Mouse (Mus musculus) hindbrain, embryonic 12.5 days (tissue): ENCODE measurements around the gene Coil. TPM values are rescaled to one million over a fixed set of nuclear protein-coding genes. Genes with fewer than 3 reads are reported as not detected.

Experiments
- ATAC-seq: fragments of 200-750 bp; cut with Nextera tagmentation; 2 replicates; pipeline ENCODE4 v1.8.0; 2017; ENCODE audit warnings: moderate TSS enrichment; ENCODE audit not compliant: low FRiP score
- H3K27ac ChIP-seq: fragments of 300-500 bp; sonication (generic); 2 replicates; pipeline ENCODE4 v1.5.1; 2016; ENCODE audit warnings: mild to moderate bottlenecking
- H3K27me3 ChIP-seq: fragments of 300-500 bp; sonication (generic); 2 replicates; pipeline ENCODE4 v1.6.1; 2016; ENCODE audit warnings: mild to moderate bottlenecking
- H3K36me3 ChIP-seq: fragments of 300-500 bp; sonication (generic); 2 replicates; pipeline ENCODE4 v1.6.1; 2016; ENCODE audit warnings: mild to moderate bottlenecking
- H3K4me1 ChIP-seq: fragments of 300-500 bp; sonication (generic); 2 replicates; pipeline ENCODE4 v1.6.1; 2016
- H3K4me2 ChIP-seq: fragments of 300-500 bp; sonication (generic); replicated peaks from 2 replicates; pipeline ENCODE4 v1.6.1; 2016; ENCODE audit warnings: mild to moderate bottlenecking
- H3K4me3 ChIP-seq: fragments of 300-500 bp; sonication (generic); 2 replicates; pipeline ENCODE4 v1.5.1; 2016; ENCODE audit warnings: mild to moderate bottlenecking
- H3K9ac ChIP-seq: fragments of 300-500 bp; sonication (generic); 2 replicates; pipeline ENCODE4 v1.6.1; 2016; ENCODE audit warnings: mild to moderate bottlenecking, moderate library complexity
- H3K9me3 ChIP-seq: fragments of 300-500 bp; sonication (generic); replicated peaks from 2 replicates; pipeline ENCODE4 v1.6.1; 2016; ENCODE audit warnings: mild to moderate bottlenecking
- WGBS: fragments of 180-500 bp; shearing (Covaris S2); methylation state at CpG from one replicate; pipeline ENCODE4 v1.1.7; 2016; 5-methylcytosine and 5-hydroxymethylcytosine counted together
- polyA plus RNA-seq: library from polyadenylated mRNA; unstranded; fragments of >200 nt; fragmentation: Nextera tagmentation; extraction: Ambion mirVana; gene quantifications from 2 replicates; pipeline ENCODE4 v1.2.1, GENCODE M21; 2016

The Coil gene
- polyA plus RNA-seq: 31.7 and 32.0 TPM in 2 replicates

DNA sequence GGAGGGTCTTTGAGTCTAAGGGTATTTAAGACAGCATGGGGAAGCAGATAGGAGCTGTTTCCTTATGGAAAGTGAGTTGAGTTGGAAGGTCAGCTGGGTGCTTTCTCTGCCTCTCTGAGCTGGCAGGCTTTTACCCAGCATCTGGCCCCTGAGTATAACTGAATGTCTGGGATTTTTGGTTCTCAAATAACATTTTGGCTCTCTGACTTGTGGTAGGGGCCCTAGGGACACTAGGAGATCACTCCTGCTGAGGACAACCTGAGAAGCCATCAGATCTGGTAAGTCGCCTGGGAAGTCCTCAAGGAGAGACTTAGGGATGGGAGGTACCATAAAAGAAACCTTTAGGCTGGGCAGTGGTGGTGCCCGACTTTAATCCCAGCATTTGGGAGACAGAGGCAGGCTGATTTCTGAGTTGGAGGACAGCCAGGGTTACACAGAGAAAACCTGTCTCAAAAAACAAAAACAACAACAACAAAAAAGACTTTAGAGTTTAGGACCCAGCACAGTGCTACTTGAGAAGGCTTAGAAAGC, at the start of gene Coil:
TSS of gene Coil (plus strand) at position 51 of the 531 bp plus-strand sequence.
- Histone ChIP-seq H3K9ac (no peak within 1 kb of the TSS), H3K27me3 (peaks cover 3% of the 10 kb centered on the region; the same call in 1 of the 2 replicates), H3K27ac (no peak within 1 kb of the TSS), H3K36me3 (no peaks in the 10 kb centered on the region), H3K4me3 (no peak within 1 kb of the TSS), H3K4me1 (peaks cover 8% of the 10 kb centered on the region), H3K9me3 (no peaks in the 10 kb centered on the region), H3K4me2 (no peak within 1 kb of the TSS)
- WGBS: 33% methylated on average over 2 of the region's 2 CpGs
- ATAC-seq: no peak

DNA sequence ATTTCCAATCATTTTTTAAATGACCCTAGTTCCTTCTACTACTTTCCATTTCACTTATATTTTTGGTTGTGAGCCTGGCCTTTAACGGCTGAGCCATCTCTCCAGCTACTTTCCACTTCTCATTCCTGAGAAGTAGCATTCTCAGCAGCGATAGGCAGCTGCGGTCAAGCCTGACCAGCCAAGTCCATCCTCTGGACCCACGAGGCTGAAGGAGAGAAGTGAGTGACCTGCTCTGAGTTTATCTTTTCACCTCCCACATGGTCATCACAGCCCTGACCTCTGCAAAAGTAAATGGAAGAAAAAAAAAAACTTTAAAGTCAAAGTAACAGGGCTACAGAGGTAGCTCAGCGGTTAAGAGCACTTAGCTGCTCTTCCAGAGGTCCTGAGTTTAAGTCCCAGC, 43.5 kb upstream of the Coil start:
- peaks cover 42% of the 10 kb centered on the region for H3K36me3 ChIP-seq

DNA sequence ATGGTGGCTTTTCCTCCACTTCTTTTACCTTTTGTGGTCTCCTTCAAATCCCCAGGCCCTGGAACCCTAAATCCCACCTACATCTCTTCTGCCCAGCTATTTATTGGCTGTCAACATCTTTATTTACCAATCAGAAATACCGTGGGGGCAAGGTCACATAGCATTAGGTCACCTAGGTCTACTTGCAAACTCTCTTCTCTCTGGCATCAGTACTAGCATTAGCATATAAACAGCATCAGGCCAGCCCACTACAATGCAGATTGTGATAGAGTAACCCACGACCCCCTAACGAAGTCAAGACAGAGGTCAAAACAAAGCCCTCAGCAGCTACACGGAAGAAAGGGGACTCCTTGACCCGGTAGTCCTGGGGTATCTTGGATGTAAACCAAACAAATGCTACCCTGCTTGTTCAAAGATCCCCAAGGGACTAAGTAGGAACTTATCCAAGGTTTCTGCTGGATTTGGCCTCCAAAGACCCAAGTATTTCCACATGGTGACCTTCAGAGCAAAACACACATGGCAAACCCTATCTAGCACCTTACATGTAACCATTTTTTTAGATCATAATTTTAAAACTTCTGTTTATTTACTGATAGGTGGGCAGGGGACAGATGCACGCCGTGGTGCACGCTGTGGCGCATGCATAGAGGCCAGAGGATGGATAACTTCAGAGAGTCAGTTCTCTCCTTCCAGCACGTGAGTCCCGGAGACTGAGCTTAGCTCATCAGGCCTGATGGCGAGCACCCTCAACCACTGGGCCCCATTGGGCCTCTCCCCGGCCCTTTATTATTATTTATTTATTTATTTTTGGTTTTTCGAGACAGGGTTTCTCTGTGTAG, 38.1 kb upstream of the Coil start:
- no peaks in the 10 kb centered on the region for H3K27me3 ChIP-seq
- 69% methylated on average over 14 of the region's 14 CpGs for WGBS
- H3K4me3 ChIP-seq: no peak overlapping the region
- H3K36me3 ChIP-seq: peaks cover 43% of the 10 kb centered on the region
- no peak overlapping the region for H3K4me2 ChIP-seq
- ATAC-seq: no peak
- no peaks in the 10 kb centered on the region for H3K9me3 ChIP-seq
- no peak overlapping the region for H3K9ac ChIP-seq
- no peak overlapping the region for H3K27ac ChIP-seq
- H3K4me1 ChIP-seq: no peaks in the 10 kb centered on the region

More for the DNA sequence above, 43.5 kb upstream of the Coil start:
- Histone ChIP-seq H3K4me2 (no peak overlapping the region), H3K27me3 (no peaks in the 10 kb centered on the region), H3K9me3 (no peaks in the 10 kb centered on the region), H3K4me1 (no peaks in the 10 kb centered on the region), H3K4me3 (no peak overlapping the region), H3K9ac (no peak overlapping the region), H3K27ac (no peak overlapping the region)
- WGBS: 92% methylated on average over 5 of the region's 5 CpGs
- no peak for ATAC-seq

DNA sequence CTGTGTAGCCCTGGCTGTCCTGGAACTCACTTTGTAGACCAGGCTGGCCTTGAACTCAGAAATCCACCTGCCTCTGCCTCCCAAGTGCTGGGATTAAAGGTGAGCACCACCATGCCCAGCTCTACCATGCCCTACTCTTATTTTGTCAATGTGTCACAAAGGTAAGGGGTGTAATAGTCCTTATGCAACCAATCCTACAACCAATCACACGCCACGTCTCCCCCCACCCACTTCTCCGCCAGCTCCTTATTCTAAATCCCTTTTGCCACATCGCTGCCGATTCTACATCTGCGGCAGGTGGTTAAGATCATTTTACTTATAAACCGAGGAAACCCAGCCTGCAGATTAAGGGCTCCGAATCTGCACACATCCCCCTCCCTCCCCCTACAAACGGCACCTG, 37.0 kb upstream of the Coil start:
- H3K4me3 ChIP-seq: no peak overlapping the region
- 97% methylated on average over 9 of the region's 9 CpGs for WGBS
- H3K27me3 ChIP-seq: no peaks in the 10 kb centered on the region
- H3K36me3 ChIP-seq: peaks cover 41% of the 10 kb centered on the region
- ATAC-seq: no peak
- H3K9me3 ChIP-seq: no peaks in the 10 kb centered on the region
- H3K9ac ChIP-seq: no peak overlapping the region
- H3K4me1 ChIP-seq: no peaks in the 10 kb centered on the region
- H3K27ac ChIP-seq: no peak overlapping the region
- H3K4me2 ChIP-seq: no peak overlapping the region

DNA sequence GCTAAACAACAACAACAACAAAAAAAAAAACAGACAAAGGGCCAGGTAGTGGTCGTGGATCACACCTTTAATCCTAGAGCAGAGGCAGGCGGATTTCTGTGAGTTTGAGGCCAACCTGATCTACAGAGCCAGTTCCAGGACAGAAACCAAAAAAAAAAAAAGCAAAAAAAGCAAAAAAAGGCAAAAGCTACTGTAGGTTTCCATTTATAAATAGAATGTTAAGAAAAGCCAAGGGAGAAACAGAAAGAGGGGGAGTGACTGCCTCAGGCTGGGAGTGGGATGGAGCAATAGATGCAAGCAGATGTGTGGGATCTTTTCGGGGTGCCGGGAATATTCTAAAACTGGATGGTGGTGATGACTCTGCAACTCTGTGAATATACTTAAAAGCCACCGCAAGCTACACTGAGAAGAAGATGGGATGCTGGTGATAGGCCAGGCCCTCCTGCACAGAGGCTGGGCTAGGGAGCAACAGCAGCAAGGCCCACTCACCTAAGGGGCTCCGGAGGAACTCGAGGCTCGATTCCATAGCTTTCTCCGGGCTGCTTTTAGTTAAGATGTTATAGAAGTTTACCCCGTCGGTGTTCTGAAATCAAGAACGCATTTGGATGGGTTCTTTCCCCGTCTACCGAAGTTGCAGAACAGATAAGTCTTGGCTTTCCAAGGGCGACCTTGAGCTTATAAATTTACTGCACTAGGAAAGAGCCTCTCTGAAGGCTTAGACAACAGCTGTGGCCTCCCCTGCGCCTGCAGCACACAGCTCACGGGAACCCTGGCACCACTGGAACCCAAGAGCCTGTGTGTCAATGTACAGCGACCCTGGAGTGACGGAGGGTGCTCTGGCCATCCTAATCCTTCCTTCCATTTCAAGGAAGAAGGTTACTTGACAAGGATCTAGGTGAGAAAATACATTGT, 35.7 kb upstream of the Coil start:
- no peak overlapping the region for H3K4me3 ChIP-seq
- no peak overlapping the region for H3K27ac ChIP-seq
- no peaks in the 10 kb centered on the region for H3K9me3 ChIP-seq
- ATAC-seq: no peak
- H3K4me2 ChIP-seq: no peak overlapping the region
- WGBS: 93% methylated on average over 19 of the region's 19 CpGs
- H3K36me3 ChIP-seq: peaks cover 32% of the 10 kb centered on the region
- H3K9ac ChIP-seq: no peak overlapping the region
- no peaks in the 10 kb centered on the region for H3K4me1 ChIP-seq
- H3K27me3 ChIP-seq: no peaks in the 10 kb centered on the region

DNA sequence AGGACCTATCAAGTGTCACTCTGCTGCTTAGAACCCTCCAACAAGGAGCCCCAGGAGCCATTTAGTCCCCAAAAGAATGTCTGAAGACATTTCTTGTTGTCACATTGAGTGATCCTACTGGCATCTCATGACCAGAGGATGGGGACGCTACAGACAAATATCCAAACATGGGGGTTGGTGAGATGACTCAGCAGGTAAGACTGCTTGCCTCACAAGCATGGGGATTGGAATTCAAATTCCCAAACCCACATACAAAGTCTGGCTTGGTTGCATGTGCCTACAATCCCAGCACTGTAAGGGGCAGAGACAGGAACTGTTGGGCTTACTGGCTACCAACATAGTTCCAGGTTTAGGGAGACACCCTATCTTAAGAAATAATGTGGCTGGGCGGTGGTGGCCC, 32.2 kb upstream of the Coil start:
- 91% methylated on average over 2 of the region's 2 CpGs for WGBS
- Histone ChIP-seq H3K9me3 (no peaks in the 10 kb centered on the region), H3K27me3 (no peaks in the 10 kb centered on the region)

DNA sequence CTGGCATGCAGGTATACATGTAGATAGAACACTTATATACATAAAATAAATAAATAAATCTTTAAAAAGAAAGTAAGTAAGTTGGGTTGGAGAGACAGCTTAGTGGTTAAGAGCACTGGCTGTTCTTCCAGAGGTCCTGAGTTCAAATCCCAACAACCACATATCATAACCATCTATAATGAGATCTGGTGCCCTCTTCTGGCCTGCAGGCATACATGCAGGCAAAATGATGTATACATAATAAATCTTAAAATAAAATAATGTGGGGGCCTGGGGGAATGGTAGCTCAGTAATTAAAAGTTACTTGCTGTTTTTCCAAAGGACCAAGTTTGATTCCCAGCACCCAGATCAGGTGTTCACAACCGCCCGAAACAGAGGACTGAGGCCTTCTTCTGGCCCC, 31.3 kb upstream of the Coil start:
- Histone ChIP-seq H3K4me2 (no peak overlapping the region), H3K27me3 (no peaks in the 10 kb centered on the region), H3K36me3 (peaks cover 26% of the 10 kb centered on the region), H3K27ac (no peak overlapping the region), H3K9ac (no peak overlapping the region), H3K4me3 (no peak overlapping the region), H3K4me1 (no peaks in the 10 kb centered on the region), H3K9me3 (no peaks in the 10 kb centered on the region)
- no peak for ATAC-seq
- WGBS: 95% methylated on average over 2 of the region's 2 CpGs

More for the DNA sequence above, 32.2 kb upstream of the Coil start:
- Histone ChIP-seq H3K9ac (no peak overlapping the region), H3K36me3 (peaks cover 34% of the 10 kb centered on the region), H3K4me1 (no peaks in the 10 kb centered on the region), H3K4me3 (no peak overlapping the region), H3K4me2 (no peak overlapping the region), H3K27ac (no peak overlapping the region)
- ATAC-seq: no peak

DNA sequence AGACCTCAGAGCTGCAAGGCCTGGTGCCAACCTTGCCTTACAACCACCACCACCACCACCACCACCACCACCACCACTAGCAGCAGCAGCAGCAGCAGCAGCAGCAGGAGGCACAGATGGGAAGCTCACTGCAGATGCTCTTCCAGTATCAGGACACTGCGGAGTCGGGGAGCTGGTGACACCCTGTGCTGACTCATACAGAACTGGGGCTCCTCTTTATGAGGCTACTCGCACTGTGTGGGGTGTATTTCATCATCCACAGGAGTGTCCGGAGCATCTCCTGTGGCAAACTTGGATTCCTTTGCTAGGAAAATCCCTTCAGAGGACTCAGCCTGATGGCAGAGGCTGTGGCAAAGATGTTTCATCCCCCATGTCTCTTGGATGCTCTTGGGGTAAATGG, 30.4 kb upstream of the Coil start:
- Histone ChIP-seq H3K9me3 (no peaks in the 10 kb centered on the region), H3K27ac (no peak overlapping the region), H3K4me3 (no peak overlapping the region), H3K4me2 (no peak overlapping the region), H3K9ac (no peak overlapping the region), H3K27me3 (no peaks in the 10 kb centered on the region), H3K36me3 (peaks cover 31% of the 10 kb centered on the region), H3K4me1 (no peaks in the 10 kb centered on the region)
- ATAC-seq: no peak
- WGBS: 92% methylated on average over 4 of the region's 4 CpGs

DNA sequence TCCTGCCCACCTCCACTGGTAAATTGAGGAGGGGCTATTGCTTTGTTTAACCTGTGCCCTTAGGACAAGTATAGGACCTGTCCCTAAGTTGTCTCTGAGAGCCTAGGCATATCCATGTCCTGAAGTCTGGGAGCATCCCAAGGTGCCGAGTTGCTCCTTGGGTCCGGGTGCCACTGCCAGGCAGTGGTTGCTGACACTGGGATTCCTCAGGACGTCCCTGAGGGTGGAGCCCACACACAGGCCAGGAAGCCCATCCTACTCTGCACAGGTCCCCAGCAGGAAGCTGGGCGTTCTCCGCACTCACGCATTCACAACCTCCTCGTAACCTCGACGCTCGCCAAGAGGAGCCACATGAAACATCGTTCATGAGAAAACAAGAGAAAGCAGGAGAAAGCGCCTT, 28.6 kb upstream of the Coil start:
- no peak overlapping the region for H3K9ac ChIP-seq
- H3K27ac ChIP-seq: no peak overlapping the region
- H3K4me1 ChIP-seq: no peaks in the 10 kb centered on the region
- no peaks in the 10 kb centered on the region for H3K9me3 ChIP-seq
- no peak for ATAC-seq
- 81% methylated on average over 12 of the region's 12 CpGs for whole genome bisulfite sequencing
- H3K4me2 ChIP-seq: no peak overlapping the region
- H3K27me3 ChIP-seq: no peaks in the 10 kb centered on the region
- H3K4me3 ChIP-seq: no peak overlapping the region
- peaks cover 26% of the 10 kb centered on the region for H3K36me3 ChIP-seq

DNA sequence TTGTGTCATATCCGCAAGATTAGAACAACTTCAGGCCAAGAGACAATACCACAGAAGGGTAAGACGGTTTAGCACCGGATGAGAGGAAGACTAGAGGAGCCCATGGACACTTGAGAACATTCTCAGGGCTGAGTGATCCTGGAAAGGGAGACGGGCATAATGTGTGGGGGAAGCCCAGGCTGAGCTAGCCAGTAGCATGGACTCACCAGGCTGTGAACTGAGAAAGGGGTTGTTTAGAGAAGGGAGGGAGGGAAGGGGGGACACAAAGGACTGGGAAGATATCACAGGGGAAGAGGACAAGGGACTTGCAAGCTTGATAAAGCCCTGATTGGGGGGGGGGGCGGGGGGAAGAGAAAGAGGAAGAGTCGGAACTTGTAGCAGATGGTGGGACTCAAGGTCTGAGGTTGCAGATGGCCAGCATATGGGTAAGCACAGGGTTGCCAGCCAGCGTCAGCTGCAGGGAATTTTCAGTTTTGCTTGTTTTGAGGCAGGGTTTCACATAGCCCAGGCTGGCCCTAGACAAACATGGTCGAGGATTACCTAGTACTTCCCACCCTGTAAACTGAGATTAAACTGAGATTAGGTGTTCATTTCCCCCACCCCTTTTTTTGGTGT, 24.0 kb upstream of the Coil start:
- no peak overlapping the region for H3K9ac ChIP-seq
- H3K36me3 ChIP-seq: peaks cover 20% of the 10 kb centered on the region
- no peaks in the 10 kb centered on the region for H3K27me3 ChIP-seq
- H3K9me3 ChIP-seq: no peaks in the 10 kb centered on the region
- ATAC-seq: no peak
- no peaks in the 10 kb centered on the region for H3K4me1 ChIP-seq
- 75% methylated on average over 7 of the region's 8 CpGs for whole genome bisulfite sequencing
- no peak overlapping the region for H3K27ac ChIP-seq
- no peak overlapping the region for H3K4me3 ChIP-seq
- no peak overlapping the region for H3K4me2 ChIP-seq

DNA sequence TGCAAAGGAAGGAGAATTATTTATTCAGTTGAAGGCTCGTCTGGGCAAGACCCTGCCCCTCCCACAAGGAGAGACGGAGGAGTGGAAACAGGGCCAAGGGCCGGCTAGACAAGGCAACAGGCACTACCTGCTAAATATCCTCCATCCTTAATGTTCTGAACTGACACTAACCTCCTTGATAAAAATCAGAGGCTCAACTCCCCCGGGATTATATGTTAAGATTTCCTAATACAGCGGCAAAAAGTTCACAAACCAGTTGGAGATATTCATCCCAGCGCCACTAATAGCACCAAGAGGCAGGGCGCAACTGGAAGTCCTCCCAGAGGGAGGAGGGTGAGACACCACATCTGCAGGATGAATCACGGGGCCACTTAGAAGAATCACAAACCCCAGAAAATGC, 21.2 kb upstream of the Coil start:
- no peak overlapping the region for H3K4me2 ChIP-seq
- no peak overlapping the region for H3K4me3 ChIP-seq
- H3K27me3 ChIP-seq: no peaks in the 10 kb centered on the region
- H3K27ac ChIP-seq: no peak overlapping the region
- H3K36me3 ChIP-seq: peaks cover 19% of the 10 kb centered on the region
- no peaks in the 10 kb centered on the region for H3K4me1 ChIP-seq
- ATAC-seq: no peak
- 82% methylated on average over 8 of the region's 8 CpGs for WGBS
- H3K9ac ChIP-seq: no peak overlapping the region
- H3K9me3 ChIP-seq: no peaks in the 10 kb centered on the region
